Mouse (Mus musculus) sigmoid colon, adult 10 weeks (tissue): ENCODE results near the gene Ogfrl1. TPM values are rescaled to one million over a fixed set of nuclear protein-coding genes. Genes with fewer than 3 reads are reported as not detected.

Experiments
- polyA plus RNA-seq: library from polyadenylated mRNA; stranded (reverse); fragments of 350-450 nt; fragmentation: Illumina TruSeq; extraction: RNeasy Lipid Tissue Mini Kit (QIAGEN cat#74804); gene quantifications from one replicate; pipeline ENCODE4 v1.2.3, GENCODE M21; 2014; ENCODE audit warnings: low read depth, low replicate concordance

Ogfrl1 gene
- 27.4 TPM for polyA plus RNA-seq

DNA sequence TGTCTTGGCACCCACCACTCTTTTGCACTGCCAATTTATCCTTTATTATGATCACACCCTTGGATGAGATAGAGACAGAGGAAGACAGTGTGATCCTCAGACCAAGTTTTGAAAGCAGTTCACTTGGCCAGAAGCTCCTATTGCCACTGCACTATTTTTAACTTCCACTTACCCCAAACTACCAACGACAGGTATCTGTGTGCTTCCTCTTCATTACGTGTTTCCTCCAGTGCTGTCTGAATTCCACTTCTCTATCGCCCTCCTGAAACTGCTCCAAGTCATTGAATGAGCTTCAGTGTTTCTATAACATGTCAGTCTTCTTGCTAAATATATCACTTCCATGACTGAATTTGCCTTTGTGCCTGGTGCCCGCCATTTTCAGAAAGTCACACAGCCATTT lies at the start of gene Ogfrl1:
Gene Ogfrl1 (minus strand): TSS at position 150 of the 400 bp plus-strand sequence.

